Mouse (Mus musculus): Measurements from ENCODE around the gene Gpr135.

DNA sequence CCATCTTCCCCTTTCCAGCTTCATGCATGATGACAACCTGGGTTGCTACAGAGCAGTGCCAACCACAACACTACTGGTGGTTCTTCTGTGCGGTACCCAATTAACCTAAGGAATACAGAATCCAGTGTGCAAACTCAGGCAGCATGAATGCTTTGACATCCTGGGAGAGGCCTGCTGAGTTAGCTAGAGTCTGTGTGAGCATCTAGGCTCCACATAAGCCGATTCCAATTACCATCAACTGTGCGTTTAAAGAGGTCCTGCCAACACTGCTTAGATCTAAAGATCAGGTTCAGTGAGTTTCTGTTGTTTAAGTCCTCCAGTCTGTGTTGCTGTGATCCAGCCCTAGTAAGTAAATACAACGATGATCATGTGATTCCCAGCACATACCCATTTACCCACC is 50.6 kb downstream of the Gpr135 start:
- TF ChIP-seq CTCF (IDR thresholded peaks at IDR 0.05; ENCODE audit: low read depth) (no peak), EP300 (IDR thresholded peaks at IDR 0.05; ENCODE audit: low read depth) (no peak)
